ENCODE assay signal across 9 mouse cellular contexts in the genomic region with DNA sequence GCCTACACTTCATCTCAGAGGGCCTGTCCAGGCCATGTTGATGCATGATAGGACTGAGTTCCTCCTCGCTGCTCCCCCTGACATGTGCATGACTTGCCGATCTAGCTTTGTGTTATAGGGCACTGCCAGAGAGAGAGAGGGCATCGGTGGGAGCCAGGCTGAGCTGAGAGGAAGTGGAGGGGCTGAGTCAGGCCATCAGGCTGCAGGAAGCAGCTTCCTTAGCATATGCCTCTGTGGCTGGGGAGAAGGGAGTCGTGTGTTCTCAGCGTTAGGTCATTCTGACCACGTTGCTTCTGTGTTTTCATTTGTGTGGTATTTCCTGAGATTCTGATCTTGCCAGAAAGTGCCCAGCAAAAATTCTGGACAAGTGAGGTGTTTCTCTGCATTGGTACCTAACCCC. TPM values are rescaled to one million over a fixed set of nuclear protein-coding genes. Genes with fewer than 3 reads are reported as not detected.
A peak's percentile ranks its signal among the peaks of the same experiment; 100 is the strongest.
DNase-seq lines count a peak whose midpoint lies in the region; ATAC-seq and TF ChIP-seq lines count a peak whose summit lies in the region.
"Had no signal": no experiment of that assay in that cellular context is flagged by ENCODE, and none has a peak within 500 bp of the region (broad histone marks: within the 10 kb centered on the region; RNA-seq: fewer than 3 reads in every experiment).

No protein-coding gene starts in this region.

- no peak for TF ChIP-seq POLR2A in thymus, adult 2 months (IDR thresholded peaks at IDR 0.05; ENCODE audit: control insufficient read depth, extremely low read depth, insufficient read depth, low read length, poor library complexity)

- no peaks in the 10 kb centered on the region for H3K36me3 ChIP-seq in thymus, adult 2 months (ENCODE audit: control insufficient read depth, insufficient read depth, low read length)
- H3K36me3 ChIP-seq in lung, embryonic 16.5 days (ENCODE audit: control insufficient read depth, insufficient read depth, low read length) = no peaks in the 10 kb centered on the region
- H3K36me3 ChIP-seq: midbrain, embryonic 12.5 days had no signal

- H3K9me3 ChIP-seq in lung, embryonic 16.5 days (ENCODE audit: control insufficient read depth, low read length) = no peaks in the 10 kb centered on the region
- H3K9me3 ChIP-seq: midbrain, embryonic 12.5 days had no signal

- no peaks in the 10 kb centered on the region for H3K27me3 ChIP-seq in thymus, adult 2 months (ENCODE audit: control insufficient read depth, insufficient read depth, low read length)
- H3K27me3 ChIP-seq in lung, embryonic 16.5 days (ENCODE audit: control insufficient read depth, insufficient read depth, low read depth, low read length) = no peaks in the 10 kb centered on the region
- H3K27me3 ChIP-seq: midbrain, embryonic 12.5 days had no signal

- H3K4me1 ChIP-seq in thymus, adult 2 months (replicated peaks; ENCODE audit: control insufficient read depth, insufficient read depth, low read length) = peaks cover 48% of the 10 kb centered on the region
- peaks cover 26% of the 10 kb centered on the region for H3K4me1 ChIP-seq in lung, embryonic 16.5 days (replicated peaks; ENCODE audit: control insufficient read depth, insufficient read depth, low read length)

- no peak overlapping the region for H3K4me2 ChIP-seq in lung, embryonic 16.5 days (ENCODE audit: low read depth, low read length)
- H3K4me2 ChIP-seq: midbrain, embryonic 12.5 days had no signal

- H3K4me3 ChIP-seq in thymus, adult 2 months (ENCODE audit: control insufficient read depth, insufficient read depth, low read length) = no peak overlapping the region
- H3K4me3 ChIP-seq in lung, embryonic 16.5 days (ENCODE audit: low read length) = no peak overlapping the region
- H3K4me3 ChIP-seq: midbrain, embryonic 12.5 days had no signal

- peak overlapping the region; percentile 6; the same call in 1 of the 2 replicates for H3K27ac ChIP-seq in thymus, adult 2 months (ENCODE audit: control insufficient read depth, insufficient read depth, low read length)
- peak overlapping the region; percentile 67 for H3K27ac ChIP-seq in lung, embryonic 16.5 days (ENCODE audit: low read length)
- H3K27ac ChIP-seq: midbrain, embryonic 12.5 days had no signal

- TF ChIP-seq CTCF in thymus, adult 2 months (IDR thresholded peaks at IDR 0.05; ENCODE audit: borderline replicate concordance, control insufficient read depth, extremely low read depth, insufficient read depth, low read length, poor library complexity) = no peak

- H3K9ac ChIP-seq in lung, embryonic 16.5 days (ENCODE audit: low read length) = no peak overlapping the region
- H3K9ac ChIP-seq: midbrain, embryonic 12.5 days had no signal

- 0 out of 2 replicates have a peak, but pooled peaks have one; percentile 27 for ATAC-seq in lung, embryonic 16.5 days (ENCODE audit: low read depth)

- DNase-seq in heart, adult 18-20 months = peak; percentile 35 to 71
- DNase-seq in heart, postnatal 4 days = no peak
- DNase-seq in thymus, adult 2 months = peak; percentile 45
- DNase-seq in thymus, adult 18-20 months = no peak
- DNase-seq in thymus, postnatal 4 days = peak; percentile 60
- DNase-seq in cerebellum, adult 18-20 months = no peak
- no peak for DNase-seq in layer of hippocampus, postnatal 36 days

- WGBS in thymus, adult 2 months = 2% methylated on average over 6 of the region's 6 CpGs
- WGBS in lung, embryonic 16.5 days = 41% methylated on average over 6 of the region's 6 CpGs

RNA-seq across cellular contexts. Expression of a gene that starts 17.4 kb away (rescaled TPM):
- total RNA-seq in heart, adult 18-20 months (2021) = 10 to 100 TPM; 16.4 to 19.8 TPM
- total RNA-seq in heart, postnatal 4 days (2021) = 10 to 100 TPM; 37.7 to 38.1 TPM
- polyA plus RNA-seq in thymus, adult 2 months (2012; rRNA removed) = 97.1 and 97.8 TPM in 2 replicates
- 56.3 and 73.3 TPM in 2 replicates for polyA plus RNA-seq in lung, embryonic 16.5 days (2015; fragmentation: Nextera tagmentation; extraction: Ambion mirVana)
- 10 to 100 TPM; 62.6 to 63.3 TPM for total RNA-seq in layer of hippocampus, postnatal 36 days (2021)

Comparison
In these comparisons a context has a peak if more than half of its experiments do, and no peak if none do; other contexts are left out.
1. DNase-seq: peak in heart, adult 18-20 months (2 of 2), thymus, adult 2 months (single experiment) and thymus, postnatal 4 days (single experiment); none in heart, postnatal 4 days (single experiment), thymus, adult 18-20 months (0 of 2), cerebellum, adult 18-20 months (0 of 2) and layer of hippocampus, postnatal 36 days (0 of 2).